Mouse (Mus musculus) megakaryocyte-erythroid progenitor cell, adult 5 weeks (primary cell): ENCODE data around the gene Olfr480. TPM values are rescaled to one million over a fixed set of nuclear protein-coding genes. Genes with fewer than 3 reads are reported as not detected.

Experiments
- polyA plus RNA-seq: library from polyadenylated mRNA; stranded (reverse); fragments of >175 nt; gene quantifications from 2 replicates; pipeline ENCODE4 v1.2.3, GENCODE M21; 2012

Olfr480 gene
- not detected in 2 replicates for polyA plus RNA-seq

GRCm38 (mm10) chr7:108067246-108067645 is at the start of gene Olfr480:
TSS of gene Olfr480 (minus strand) at chr7:108067346.

GRCm38 (mm10) chr7:108100549-108100948 is 33.4 kb upstream of the Olfr480 start, which contains the start of gene Olfr483:
TSS of gene Olfr483 (plus strand) at chr7:108100849.

GRCm38 (mm10) chr7:108097486-108097885 is 30.3 kb upstream of the Olfr480 start, which contains the start of gene Olfr482:
TSS of gene Olfr482 (minus strand) at chr7:108097586.

GRCm38 (mm10) chr7:108079555-108079954 is 12.4 kb upstream of the Olfr480 start, which contains the start of gene Olfr481:
TSS of gene Olfr481 (plus strand) at chr7:108079855.

GRCm38 (mm10) chr7:108050393-108050792 is 16.8 kb downstream of the Olfr480 start, which contains the start of gene Olfr479:
TSS of gene Olfr479 (plus strand) at chr7:108050693.

GRCm38 (mm10) chr7:108033889-108034288 is 33.3 kb downstream of the Olfr480 start, which contains the start of gene Olfr478:
TSS of gene Olfr478 (minus strand) at chr7:108033989.

Other genes starting within 250 kb of the Olfr480 start
- not detected in 2 replicates for gene Olfr469, start 241.8 kb downstream of the Olfr480 start, polyA plus RNA-seq
- gene Olfr470, start 219.9 kb downstream of the Olfr480 start, polyA plus RNA-seq = not detected in 2 replicates
- not detected in 2 replicates for gene Olfr472, start 169.4 kb downstream of the Olfr480 start, polyA plus RNA-seq
- not detected in 2 replicates for gene Olfr473, start 136.9 kb downstream of the Olfr480 start, polyA plus RNA-seq
- not detected in 2 replicates for gene Olfr474, start 112.7 kb downstream of the Olfr480 start, polyA plus RNA-seq
- not detected in 2 replicates for gene Olfr476, start 102.5 kb downstream of the Olfr480 start, polyA plus RNA-seq
- gene Olfr477, start 80.7 kb downstream of the Olfr480 start, polyA plus RNA-seq = not detected in 2 replicates
- gene Olfr478, start 33.4 kb downstream of the Olfr480 start, polyA plus RNA-seq = not detected in 2 replicates
- not detected in 2 replicates for gene Olfr479, start 16.7 kb downstream of the Olfr480 start, polyA plus RNA-seq
- not detected in 2 replicates for gene Olfr481, start 12.5 kb upstream of the Olfr480 start, polyA plus RNA-seq
- not detected in 2 replicates for gene Olfr482, start 30.2 kb upstream of the Olfr480 start, polyA plus RNA-seq
- gene Olfr483, start 33.5 kb upstream of the Olfr480 start, polyA plus RNA-seq = not detected in 2 replicates
- gene Olfr484, start 60.1 kb upstream of the Olfr480 start, polyA plus RNA-seq = not detected in 2 replicates
- gene Olfr485, start 92.5 kb upstream of the Olfr480 start, polyA plus RNA-seq = not detected in 2 replicates
- not detected in 2 replicates for gene Olfr486, start 105.4 kb upstream of the Olfr480 start, polyA plus RNA-seq
- not detected in 2 replicates for gene Olfr487, start 147.3 kb upstream of the Olfr480 start, polyA plus RNA-seq
- gene Olfr488, start 191.0 kb upstream of the Olfr480 start, polyA plus RNA-seq = not detected in 2 replicates
- gene Olfr490, start 221.6 kb upstream of the Olfr480 start, polyA plus RNA-seq = not detected in 2 replicates
- gene Olfr491, start 246.1 kb upstream of the Olfr480 start, polyA plus RNA-seq = not detected in 2 replicates